In the genomic region with DNA sequence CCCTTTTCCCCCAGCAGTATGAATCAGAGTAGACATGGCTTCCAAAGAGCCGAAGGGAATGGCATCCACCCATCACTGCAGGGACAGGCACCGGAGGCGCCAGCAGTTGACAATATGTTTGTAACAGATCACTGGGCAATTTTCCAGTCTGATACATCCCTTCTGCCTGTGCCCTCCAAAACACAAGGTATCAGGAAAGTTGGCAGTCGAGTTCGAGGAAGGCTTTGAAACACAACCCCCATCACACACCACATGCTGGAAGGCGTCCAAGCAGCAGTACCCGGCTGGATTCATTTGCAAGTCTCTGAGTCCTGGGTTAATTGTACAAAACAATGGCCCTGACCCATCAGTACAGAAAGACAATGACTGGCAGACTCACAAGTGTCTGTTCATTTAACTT, we compare ENCODE assay signal across 13 mouse cellular contexts.
DNase-seq lines count a peak whose midpoint lies in the region; ATAC-seq lines count a peak whose summit lies in the region.
"Had no signal": no experiment of that assay in that cellular context is flagged by ENCODE, and none has a peak within 500 bp of the region (broad histone marks: within the 10 kb centered on the region; RNA-seq: fewer than 3 reads in every experiment).

No protein-coding gene starts in this region.

- H3K9ac ChIP-seq in hindbrain, embryonic 13.5 days, result no peak overlapping the region
- H3K9ac ChIP-seq in midbrain, embryonic 14.5 days (replicated peaks; ENCODE audit: low read length), result no peak overlapping the region
- H3K9ac ChIP-seq: heart, embryonic 15.5 days; lung, embryonic 15.5 days had no signal

- peaks cover 34% of the 10 kb centered on the region for H3K4me1 ChIP-seq in hindbrain, embryonic 13.5 days (replicated peaks)
- H3K4me1 ChIP-seq in midbrain, embryonic 14.5 days (ENCODE audit: control insufficient read depth, insufficient read depth, low read length), result peaks cover 16% of the 10 kb centered on the region
- H3K4me1 ChIP-seq: heart, embryonic 15.5 days; limb, embryonic 10.5 days; lung, embryonic 15.5 days had no signal

- H3K9me3 ChIP-seq in hindbrain, embryonic 13.5 days, result no peaks in the 10 kb centered on the region
- H3K9me3 ChIP-seq in midbrain, embryonic 14.5 days (ENCODE audit: control insufficient read depth, low read length), result no peaks in the 10 kb centered on the region
- H3K9me3 ChIP-seq: heart, embryonic 15.5 days; limb, embryonic 10.5 days; lung, embryonic 15.5 days had no signal

- H3K4me3 ChIP-seq in hindbrain, embryonic 13.5 days, result no peak overlapping the region
- no peak overlapping the region for H3K4me3 ChIP-seq in midbrain, embryonic 14.5 days (replicated peaks; ENCODE audit: low read depth, low read length)
- H3K4me3 ChIP-seq: heart, embryonic 15.5 days; limb, embryonic 10.5 days; lung, embryonic 15.5 days had no signal

- H3K4me2 ChIP-seq in hindbrain, embryonic 13.5 days, result no peak overlapping the region
- no peak overlapping the region for H3K4me2 ChIP-seq in midbrain, embryonic 14.5 days (ENCODE audit: low read length)
- H3K4me2 ChIP-seq: heart, embryonic 15.5 days; lung, embryonic 15.5 days had no signal

- ATAC-seq in hindbrain, embryonic 13.5 days (ENCODE audit: low FRiP score), result peak; percentile 79
- peak; percentile 69 for ATAC-seq in midbrain, embryonic 14.5 days (ENCODE audit: low FRiP score, low TSS enrichment)

- no peaks in the 10 kb centered on the region for H3K27me3 ChIP-seq in hindbrain, embryonic 13.5 days
- H3K27me3 ChIP-seq in midbrain, embryonic 14.5 days (ENCODE audit: control insufficient read depth, insufficient read depth, low read length), result no peaks in the 10 kb centered on the region
- H3K27me3 ChIP-seq: heart, embryonic 15.5 days; lung, embryonic 15.5 days had no signal

- 21% methylated on average over 7 of the region's 7 CpGs for WGBS in hindbrain, embryonic 13.5 days
- 61% methylated on average over 7 of the region's 7 CpGs for WGBS in midbrain, embryonic 14.5 days

- no peaks in the 10 kb centered on the region for H3K36me3 ChIP-seq in hindbrain, embryonic 13.5 days
- no peaks in the 10 kb centered on the region for H3K36me3 ChIP-seq in midbrain, embryonic 14.5 days (ENCODE audit: control insufficient read depth, insufficient read depth, low read length)
- H3K36me3 ChIP-seq: heart, embryonic 15.5 days; limb, embryonic 10.5 days; lung, embryonic 15.5 days had no signal

- H3K27ac ChIP-seq in hindbrain, embryonic 13.5 days, result peak overlapping the region; percentile 85
- peak overlapping the region; percentile 50; the same call in 1 of the 2 replicates for H3K27ac ChIP-seq in midbrain, embryonic 14.5 days (replicated peaks; ENCODE audit: low read depth, low read length)
- H3K27ac ChIP-seq: heart, embryonic 15.5 days; limb, embryonic 10.5 days; lung, embryonic 15.5 days had no signal

- DNase-seq in cerebellum, adult 9-11 months, result peak; percentile 1
- no peak for DNase-seq in cerebellum, adult 18-20 months
- peak; percentile 97 for DNase-seq in Muller cell, postnatal 12 days (ENCODE audit: inconsistent ontology term)
- peak; percentile 76 for DNase-seq in midbrain, embryonic 14.5 days
- DNase-seq in gastrocnemius, postnatal 25 days, result no peak
- no peak for DNase-seq in liver
- no peak for DNase-seq in spleen, postnatal 36 days (ENCODE audit: low spot score in 2 of 2)
- DNase-seq: adrenal gland, adult 8-10 months; kidney, adult 8-10 months had no signal

Comparison
In these comparisons a context has a peak if more than half of its experiments do, and no peak if none do; other contexts are left out.
1. DNase-seq: peak in cerebellum, adult 9-11 months (single experiment), Muller cell, postnatal 12 days (single experiment) and midbrain, embryonic 14.5 days (single experiment); none in cerebellum, adult 18-20 months (0 of 2), gastrocnemius, postnatal 25 days (single experiment), liver (single experiment) and spleen, postnatal 36 days (0 of 2).